Mouse (Mus musculus): ENCODE data around the gene Sdhb. TPM values are rescaled to one million over a fixed set of nuclear protein-coding genes. Genes with fewer than 3 reads are reported as not detected.
A peak's percentile ranks its signal among the peaks of the same experiment; 100 is the strongest.

The Sdhb gene
- polyA plus RNA-seq, 1 experiment from 2014 or later: 392 TPM

DNA sequence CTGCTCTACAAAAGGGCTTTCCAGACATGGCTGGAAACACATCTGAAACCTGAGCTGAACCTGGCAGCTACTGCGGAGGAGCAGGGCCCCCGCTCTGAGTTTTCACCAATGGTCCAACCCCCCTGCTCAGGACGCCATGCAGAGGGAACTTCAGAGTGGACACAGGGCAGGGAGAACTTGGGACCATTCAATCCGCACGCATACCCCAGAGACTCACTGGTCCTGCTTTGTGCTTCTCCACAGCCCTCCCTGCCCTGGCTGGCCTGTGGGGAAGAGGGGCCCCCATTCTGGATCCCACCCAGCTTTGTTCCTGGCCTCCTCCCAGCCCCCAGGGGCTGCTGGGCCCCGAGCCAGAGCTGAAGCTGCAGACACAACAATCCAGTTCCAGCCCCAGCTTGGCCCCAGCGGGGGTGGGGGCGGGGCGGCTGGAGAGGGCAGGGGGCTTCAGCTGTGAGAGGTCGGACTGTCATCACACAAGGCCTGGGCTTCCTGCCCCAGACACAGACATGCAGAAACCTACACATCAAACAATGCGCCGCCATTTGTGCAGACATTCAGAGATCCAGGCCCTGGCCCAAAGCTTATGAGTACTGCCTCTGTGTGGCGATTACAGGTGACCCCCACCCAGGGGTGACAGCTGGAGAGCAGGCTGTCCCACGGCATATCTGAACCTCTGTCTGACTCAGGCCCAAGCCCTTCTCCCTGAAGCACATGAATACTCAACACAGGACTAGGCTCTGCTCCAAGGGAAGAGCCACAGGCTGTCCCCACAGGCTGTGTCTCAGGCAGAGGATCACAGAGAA, 60.0 kb downstream of the Sdhb start:
- H3K9ac ChIP-seq: peak overlapping the region; percentile 34
- ATAC-seq (ENCODE audit: insufficient read depth) (peak; percentile 88), DNase-seq (peak; percentile 95)
- 10% methylated on average over 14 of the region's 14 CpGs for WGBS
- no peaks in the 10 kb centered on the region for H3K27me3 ChIP-seq (ENCODE audit: insufficient read depth, low read length)
- H3K9me3 ChIP-seq (ENCODE audit: low read depth, low read length): no peaks in the 10 kb centered on the region
- peak overlapping the region; percentile 95 for H3K27ac ChIP-seq (ENCODE audit: low read depth)
- no peak for TF ChIP-seq CTCF (IDR thresholded peaks at IDR 0.05; ENCODE audit: low read depth)
- peaks cover 24% of the 10 kb centered on the region for H3K4me1 ChIP-seq (ENCODE audit: insufficient read depth)
- peaks cover 45% of the 10 kb centered on the region for H3K36me3 ChIP-seq (ENCODE audit: insufficient read depth)
- peak overlapping the region; percentile 46 for H3K4me2 ChIP-seq
- H3K4me3 ChIP-seq (ENCODE audit: low read depth, low read length): no peak overlapping the region

- H3K4me1 ChIP-seq (ENCODE audit: insufficient read depth): peaks cover 24% of the 10 kb centered on the region
- DNase-seq: peak; percentile 45
- H3K9ac ChIP-seq: peak overlapping the region; percentile 34
- H3K27ac ChIP-seq (ENCODE audit: low read depth): peak overlapping the region; percentile 95
- no peaks in the 10 kb centered on the region for H3K9me3 ChIP-seq (ENCODE audit: low read depth, low read length)
- 44% methylated on average over 11 of the region's 11 CpGs for WGBS
- TF ChIP-seq CTCF (IDR thresholded peaks at IDR 0.05; ENCODE audit: low read depth): no peak
- H3K4me3 ChIP-seq (ENCODE audit: low read depth, low read length): no peak overlapping the region
- ATAC-seq (ENCODE audit: insufficient read depth): peak; percentile 12; the same call in 1 of the 2 replicates
- H3K4me2 ChIP-seq: peak overlapping the region; percentile 46
- no peaks in the 10 kb centered on the region for H3K27me3 ChIP-seq (ENCODE audit: insufficient read depth, low read length)
- H3K36me3 ChIP-seq (ENCODE audit: insufficient read depth): peaks cover 41% of the 10 kb centered on the region
Observed at GRCm38 (mm10) chr4:141021614-141021929, 60.6 kb downstream of the Sdhb start.

- H3K27ac ChIP-seq (ENCODE audit: low read depth): 0 out of 2 replicates have a peak overlapping the region, but pooled peaks have one; percentile 10
- DNase-seq: no peak
Observed at GRCm38 (mm10) chr4:141024052-141024451, 63.0 kb downstream of the Sdhb start.

DNA sequence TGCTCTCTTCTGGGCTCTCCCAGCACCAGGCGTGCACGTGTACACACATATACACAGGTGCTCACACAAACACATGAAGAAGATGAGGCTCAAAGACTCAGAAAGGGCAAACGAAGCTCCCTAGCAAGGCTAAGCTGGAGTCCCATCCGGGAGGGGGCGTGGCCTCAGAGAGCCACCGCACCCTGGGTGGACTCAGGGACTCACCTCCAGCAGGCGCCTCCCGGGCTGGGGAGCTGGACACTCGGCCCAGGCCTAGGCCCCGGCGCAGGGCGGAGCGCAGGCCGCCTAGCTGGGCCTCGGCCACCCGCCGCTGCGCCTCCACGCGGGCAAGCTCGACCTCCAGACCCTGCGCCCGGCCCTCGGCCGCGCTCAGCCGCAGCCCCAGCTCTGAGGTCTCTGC, 64.0 kb downstream of the Sdhb start:
- peaks cover 20% of the 10 kb centered on the region for H3K4me1 ChIP-seq (ENCODE audit: insufficient read depth)
- no peak overlapping the region for H3K4me2 ChIP-seq
- no peak overlapping the region for H3K4me3 ChIP-seq (ENCODE audit: low read depth, low read length)
- H3K9ac ChIP-seq: no peak overlapping the region
- no peaks in the 10 kb centered on the region for H3K9me3 ChIP-seq (ENCODE audit: low read depth, low read length)
- H3K27me3 ChIP-seq (ENCODE audit: insufficient read depth, low read length): no peaks in the 10 kb centered on the region
- no peak for TF ChIP-seq CTCF (IDR thresholded peaks at IDR 0.05; ENCODE audit: low read depth)
- no peak for ATAC-seq (ENCODE audit: insufficient read depth)
- peaks cover 49% of the 10 kb centered on the region for H3K36me3 ChIP-seq (ENCODE audit: insufficient read depth)
- 73% methylated on average over 27 of the region's 27 CpGs for WGBS
- no peak overlapping the region for H3K27ac ChIP-seq (ENCODE audit: low read depth)
- DNase-seq: no peak

More at GRCm38 (mm10) chr4:141024052-141024451, 63.0 kb downstream of the Sdhb start:
- ATAC-seq (ENCODE audit: insufficient read depth): no peak
- Histone ChIP-seq H3K4me2 (no peak overlapping the region), H3K27me3 (ENCODE audit: insufficient read depth, low read length) (no peaks in the 10 kb centered on the region), H3K9ac (no peak overlapping the region), H3K36me3 (ENCODE audit: insufficient read depth) (peaks cover 41% of the 10 kb centered on the region), H3K9me3 (ENCODE audit: low read depth, low read length) (no peaks in the 10 kb centered on the region), H3K4me1 (ENCODE audit: insufficient read depth) (peaks cover 24% of the 10 kb centered on the region), H3K4me3 (ENCODE audit: low read depth, low read length) (no peak overlapping the region)
- 56% methylated on average over 9 of the region's 9 CpGs for WGBS
- TF ChIP-seq CTCF (IDR thresholded peaks at IDR 0.05; ENCODE audit: low read depth): no peak

Other genes starting within 250 kb of the Sdhb start
- not detected in 2 replicates for gene Padi6, start 218.6 kb upstream of the Sdhb start, polyA plus RNA-seq (2014; fragmentation: Nextera tagmentation; extraction: Ambion mirVana)
- 1.8 and 2.1 TPM in 2 replicates for gene Padi4, start 187.0 kb upstream of the Sdhb start, polyA plus RNA-seq (2014; fragmentation: Nextera tagmentation; extraction: Ambion mirVana)
- gene Padi3, start 150.6 kb upstream of the Sdhb start, polyA plus RNA-seq (2014; fragmentation: Nextera tagmentation; extraction: Ambion mirVana): 0.12 and 0.14 TPM in 2 replicates
- 0.04 and 0.11 TPM in 2 replicates for gene Padi1, start 115.4 kb upstream of the Sdhb start, polyA plus RNA-seq (2014; fragmentation: Nextera tagmentation; extraction: Ambion mirVana)
- 1.1 and 1.8 TPM in 2 replicates for gene Padi2, start 54.9 kb upstream of the Sdhb start, polyA plus RNA-seq (2014; fragmentation: Nextera tagmentation; extraction: Ambion mirVana)
- gene Atp13a2, start 25.7 kb downstream of the Sdhb start, polyA plus RNA-seq (2014; fragmentation: Nextera tagmentation; extraction: Ambion mirVana): 34.0 and 37.2 TPM in 2 replicates
- 517 and 566 TPM in 2 replicates for gene Mfap2, start 49.2 kb downstream of the Sdhb start, polyA plus RNA-seq (2014; fragmentation: Nextera tagmentation; extraction: Ambion mirVana)
- 7.4 and 9.8 TPM in 2 replicates for gene Crocc, start 99.3 kb downstream of the Sdhb start, polyA plus RNA-seq (2014; fragmentation: Nextera tagmentation; extraction: Ambion mirVana)
- 88.9 and 93.6 TPM in 2 replicates for gene Necap2, start 117.2 kb downstream of the Sdhb start, polyA plus RNA-seq (2014; fragmentation: Nextera tagmentation; extraction: Ambion mirVana)
- gene Spata21, start 127.1 kb downstream of the Sdhb start, polyA plus RNA-seq (2014; fragmentation: Nextera tagmentation; extraction: Ambion mirVana): 0.20 and 0.34 TPM in 2 replicates
- gene Szrd1, start 178.6 kb downstream of the Sdhb start, polyA plus RNA-seq (2014; fragmentation: Nextera tagmentation; extraction: Ambion mirVana): 29.8 and 32.5 TPM in 2 replicates
- gene Fbxo42, start 186.7 kb downstream of the Sdhb start, polyA plus RNA-seq (2014; fragmentation: Nextera tagmentation; extraction: Ambion mirVana): 28.1 and 28.6 TPM in 2 replicates

Data from lung, embryonic 14.5 days (tissue).